Mouse (Mus musculus) forebrain, embryonic 16.5 days (tissue): ENCODE data around the gene Palm2. TPM values are rescaled to one million over a fixed set of nuclear protein-coding genes. Genes with fewer than 3 reads are reported as not detected.
A peak's percentile ranks its signal among the peaks of the same experiment; 100 is the strongest.

Experiments
- ATAC-seq: fragments of 200-750 bp; cut with Nextera tagmentation; 2 replicates; pipeline ENCODE4 v1.8.0; 2017; ENCODE audit warnings: mild to moderate bottlenecking, moderate library complexity
- H3K27ac ChIP-seq: fragments of 300-500 bp; sonication (generic); 2 replicates; pipeline ENCODE4 v1.5.1; 2014; ENCODE audit warnings: low read length, control low read depth
- H3K27me3 ChIP-seq: fragments of 300-500 bp; sonication (generic); replicated peaks from 2 replicates; pipeline ENCODE4 v1.6.1; 2014; ENCODE audit warnings: low read length; ENCODE audit not compliant: control insufficient read depth, insufficient read depth
- H3K36me3 ChIP-seq: fragments of 300-500 bp; sonication (generic); 2 replicates; pipeline ENCODE4 v1.6.1; 2014; ENCODE audit not compliant: control insufficient read depth, insufficient read depth
- H3K4me1 ChIP-seq: fragments of 300-500 bp; sonication (generic); replicated peaks from 2 replicates; pipeline ENCODE4 v1.6.1; 2014; ENCODE audit warnings: low read length; ENCODE audit not compliant: control insufficient read depth, insufficient read depth
- H3K4me2 ChIP-seq: fragments of 300-500 bp; sonication (generic); 2 replicates; pipeline ENCODE4 v1.6.1; 2014; ENCODE audit warnings: mild to moderate bottlenecking, low read length, control low read depth
- H3K4me3 ChIP-seq: fragments of 300-500 bp; sonication (generic); replicated peaks from 2 replicates; pipeline ENCODE4 v1.5.1; 2014; ENCODE audit warnings: mild to moderate bottlenecking, low read length, control low read depth
- H3K9ac ChIP-seq: fragments of 300-500 bp; sonication (generic); replicated peaks from 2 replicates; pipeline ENCODE4 v1.6.1; 2014; ENCODE audit warnings: low read depth, low read length, control low read depth
- H3K9me3 ChIP-seq: fragments of 300-500 bp; sonication (generic); 2 replicates; pipeline ENCODE4 v1.6.1; 2016; ENCODE audit warnings: low read length; ENCODE audit not compliant: control insufficient read depth
- WGBS: fragments of 180-500 bp; shearing (Covaris S2); extraction: QIAGEN DNeasy Blood & Tissue Kit; methylation state at CpG from one replicate; pipeline ENCODE4 v1.1.7; 2014; 5-methylcytosine and 5-hydroxymethylcytosine counted together
- polyA plus RNA-seq: library from polyadenylated mRNA; unstranded; fragments of >200 nt; fragmentation: Nextera tagmentation; extraction: Ambion mirVana; gene quantifications from 2 replicates; pipeline ENCODE4 v1.2.1, GENCODE M21; 2015

Gene Palm2
- polyA plus RNA-seq, 1 experiment from 2014 or later = 14.2 TPM

- peak overlapping the region; percentile 94 for H3K4me2 ChIP-seq
- H3K4me1 ChIP-seq = peaks cover 11% of the 10 kb centered on the region
- no peak overlapping the region for H3K27ac ChIP-seq
- peak overlapping the region; percentile 78 for H3K4me3 ChIP-seq
- peak; percentile 13 for ATAC-seq
- peaks cover 5% of the 10 kb centered on the region; the same call in 1 of the 2 replicates for H3K27me3 ChIP-seq
- 16% methylated on average over 19 of the region's 19 CpGs for WGBS
- H3K9me3 ChIP-seq = no peaks in the 10 kb centered on the region
- H3K9ac ChIP-seq = peak overlapping the region; percentile 84
- no peaks in the 10 kb centered on the region for H3K36me3 ChIP-seq
These were observed 786 bp downstream of the Palm2 start for GRCm38 (mm10) chr4:57434705-57435360.

GRCm38 (mm10) chr4:57436286-57436685 lies 2.2 kb downstream of the Palm2 start:
- no peak overlapping the region for H3K4me2 ChIP-seq
- H3K27me3 ChIP-seq = peaks cover 5% of the 10 kb centered on the region; the same call in 1 of the 2 replicates
- H3K4me3 ChIP-seq = no peak overlapping the region
- no peaks in the 10 kb centered on the region for H3K9me3 ChIP-seq
- H3K9ac ChIP-seq = no peak overlapping the region
- H3K4me1 ChIP-seq = peaks cover 11% of the 10 kb centered on the region
- H3K36me3 ChIP-seq = no peaks in the 10 kb centered on the region
- WGBS = 40% methylated on average over 4 of the region's 4 CpGs
- no peak overlapping the region for H3K27ac ChIP-seq
- no peak for ATAC-seq

GRCm38 (mm10) chr4:57446082-57446481 lies 12.0 kb downstream of the Palm2 start:
- H3K4me2 ChIP-seq = no peak overlapping the region
- no peaks in the 10 kb centered on the region for H3K9me3 ChIP-seq
- H3K27ac ChIP-seq = no peak overlapping the region
- no peak overlapping the region for H3K4me3 ChIP-seq
- H3K9ac ChIP-seq = no peak overlapping the region
- WGBS = 87% methylated on average over 2 of the region's 2 CpGs
- no peaks in the 10 kb centered on the region for H3K27me3 ChIP-seq
- ATAC-seq = no peak
- H3K36me3 ChIP-seq = no peaks in the 10 kb centered on the region
- H3K4me1 ChIP-seq = no peaks in the 10 kb centered on the region

GRCm38 (mm10) chr4:57446854-57447444 lies 12.9 kb downstream of the Palm2 start:
- no peak overlapping the region for H3K27ac ChIP-seq
- ATAC-seq = no peak
- H3K27me3 ChIP-seq = no peaks in the 10 kb centered on the region
- no peak overlapping the region for H3K4me2 ChIP-seq
- H3K36me3 ChIP-seq = no peaks in the 10 kb centered on the region
- no peaks in the 10 kb centered on the region for H3K9me3 ChIP-seq
- H3K4me3 ChIP-seq = no peak overlapping the region
- H3K9ac ChIP-seq = no peak overlapping the region
- 65% methylated on average over 4 of the region's 4 CpGs for WGBS
- H3K4me1 ChIP-seq = no peaks in the 10 kb centered on the region

GRCm38 (mm10) chr4:57451896-57452295 lies 17.8 kb downstream of the Palm2 start:
- no peak overlapping the region for H3K4me2 ChIP-seq
- ATAC-seq = no peak
- H3K27ac ChIP-seq = no peak overlapping the region
- H3K4me1 ChIP-seq = no peaks in the 10 kb centered on the region
- H3K9ac ChIP-seq = no peak overlapping the region
- H3K4me3 ChIP-seq = no peak overlapping the region
- no peaks in the 10 kb centered on the region for H3K9me3 ChIP-seq
- WGBS = 29% methylated on average over 3 of the region's 3 CpGs
- H3K27me3 ChIP-seq = no peaks in the 10 kb centered on the region
- H3K36me3 ChIP-seq = no peaks in the 10 kb centered on the region

- Histone ChIP-seq H3K4me3 (no peak overlapping the region), H3K27ac (no peak overlapping the region), H3K27me3 (no peaks in the 10 kb centered on the region), H3K4me1 (no peaks in the 10 kb centered on the region), H3K4me2 (no peak overlapping the region), H3K9me3 (no peaks in the 10 kb centered on the region), H3K9ac (no peak overlapping the region), H3K36me3 (no peaks in the 10 kb centered on the region)
- no peak for ATAC-seq
- WGBS = 96% methylated on average over 5 of the region's 5 CpGs
These were observed 18.6 kb downstream of the Palm2 start for GRCm38 (mm10) chr4:57452661-57453060.

- H3K4me3 ChIP-seq = no peak overlapping the region
These were observed 28.3 kb downstream of the Palm2 start for GRCm38 (mm10) chr4:57462378-57462777.

GRCm38 (mm10) chr4:57482435-57482834 lies 48.4 kb downstream of the Palm2 start:
- Histone ChIP-seq H3K27ac (no peak overlapping the region), H3K36me3 (no peaks in the 10 kb centered on the region), H3K4me2 (no peak overlapping the region), H3K4me3 (no peak overlapping the region), H3K9ac (no peak overlapping the region), H3K27me3 (no peaks in the 10 kb centered on the region), H3K4me1 (no peaks in the 10 kb centered on the region), H3K9me3 (no peaks in the 10 kb centered on the region)
- 82% methylated on average over 7 of the region's 7 CpGs for WGBS
- no peak for ATAC-seq

More at GRCm38 (mm10) chr4:57462378-57462777, 28.3 kb downstream of the Palm2 start:
- no peaks in the 10 kb centered on the region for H3K4me1 ChIP-seq
- H3K4me2 ChIP-seq = no peak overlapping the region
- H3K9ac ChIP-seq = no peak overlapping the region
- H3K36me3 ChIP-seq = no peaks in the 10 kb centered on the region
- no peak overlapping the region for H3K27ac ChIP-seq
- 45% methylated on average over 2 of the region's 3 CpGs for WGBS
- no peaks in the 10 kb centered on the region for H3K27me3 ChIP-seq
- H3K9me3 ChIP-seq = no peaks in the 10 kb centered on the region
- no peak for ATAC-seq

DNA sequence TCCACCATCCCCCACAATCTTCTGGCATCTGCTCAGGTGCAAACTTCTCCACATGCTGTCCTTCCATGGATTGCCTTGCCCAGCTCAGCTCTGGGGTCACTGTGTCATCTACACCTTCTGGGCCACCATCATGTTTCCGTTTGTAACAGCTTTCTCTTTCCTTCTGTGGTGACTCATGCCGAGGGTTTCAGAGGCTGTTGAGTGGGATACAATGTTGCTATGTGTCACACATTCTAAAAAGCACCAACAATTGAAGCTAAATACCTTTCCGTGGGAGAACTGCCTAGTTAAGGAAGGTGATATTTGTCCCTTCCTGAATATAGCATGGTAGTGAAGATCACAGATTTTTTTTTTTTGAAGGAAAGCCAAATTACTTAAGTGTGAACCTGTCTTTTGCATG lies 52.3 kb downstream of the Palm2 start:
- no peak overlapping the region for H3K27ac ChIP-seq
- H3K9me3 ChIP-seq = no peaks in the 10 kb centered on the region
- no peaks in the 10 kb centered on the region for H3K36me3 ChIP-seq
- WGBS = 80% methylated on average over 3 of the region's 3 CpGs
- no peak for ATAC-seq
- H3K4me3 ChIP-seq = no peak overlapping the region
- no peaks in the 10 kb centered on the region for H3K4me1 ChIP-seq
- no peak overlapping the region for H3K4me2 ChIP-seq
- no peaks in the 10 kb centered on the region for H3K27me3 ChIP-seq
- no peak overlapping the region for H3K9ac ChIP-seq
